Mouse (Mus musculus) brown adipose tissue, adult 24 weeks (tissue): ENCODE data around the gene Atg9b. TPM values are rescaled to one million over a fixed set of nuclear protein-coding genes. Genes with fewer than 3 reads are reported as not detected.
A peak's percentile ranks its signal among the peaks of the same experiment; 100 is the strongest.

Experiments
- H3K27ac ChIP-seq: fragments of 200-500 bp; replicated peaks from 2 replicates; pipeline ENCODE4 v1.5.1; 2012; ENCODE audit warnings: low read depth, mild to moderate bottlenecking, low read length
- H3K4me1 ChIP-seq: fragments of 200-500 bp; 2 replicates; pipeline ENCODE4 v1.6.1; 2012; ENCODE audit warnings: low read length, mixed read lengths; ENCODE audit not compliant: control insufficient read depth, insufficient read depth, insufficient read length
- H3K4me3 ChIP-seq: fragments of 200-500 bp; 2 replicates; pipeline ENCODE4 v1.5.1; 2012; ENCODE audit warnings: low read depth, mild to moderate bottlenecking, low read length, moderate library complexity; ENCODE audit not compliant: insufficient read depth
- polyA plus RNA-seq: library from polyadenylated mRNA; stranded (reverse); fragments of >200 nt; gene quantifications from 2 replicates; pipeline ENCODE4 v1.2.4, GENCODE M21; 2012; ENCODE audit not compliant: missing spikeins, insufficient read depth, insufficient read length

Atg9b gene
- 5.8 and 6.2 TPM in 2 replicates for polyA plus RNA-seq

GRCm38 (mm10) chr5:24391864-24392263, at the start of gene Atg9b:
TSS of gene Atg9b (minus strand) at chr5:24392143.
- H3K4me3 ChIP-seq, result no peak within 1 kb of the TSS
- no peak within 1 kb of the TSS for H3K27ac ChIP-seq
- peaks cover 5% of the 10 kb centered on the region for H3K4me1 ChIP-seq

DNA sequence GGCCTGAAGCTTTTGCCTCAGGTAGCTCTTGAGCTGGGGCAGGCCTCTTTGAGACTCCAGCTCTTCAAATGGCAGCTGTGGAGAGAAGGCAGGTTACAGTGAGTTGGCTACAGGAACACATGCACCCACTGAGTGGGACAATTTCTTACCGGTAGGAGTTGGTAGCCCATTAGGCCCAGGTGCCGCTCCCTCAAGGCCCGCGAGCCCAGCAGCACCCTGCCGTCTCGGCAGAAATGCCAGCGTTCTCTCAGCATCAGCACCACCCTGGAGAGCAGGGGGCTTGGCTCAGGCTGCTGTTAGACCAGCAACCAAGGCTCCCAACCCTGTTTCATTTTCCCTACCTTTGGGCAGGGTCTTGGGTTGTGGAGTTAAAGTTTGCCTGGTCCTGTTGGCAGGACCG, 49.2 kb upstream of the Atg9b start:
- peaks cover 17% of the 10 kb centered on the region; the same call in 1 of the 2 replicates for H3K4me1 ChIP-seq
- H3K4me3 ChIP-seq, result no peak overlapping the region
- no peak overlapping the region for H3K27ac ChIP-seq

- no peak overlapping the region for H3K4me3 ChIP-seq
- no peaks in the 10 kb centered on the region for H3K4me1 ChIP-seq
- H3K27ac ChIP-seq, result no peak overlapping the region
Observed at GRCm38 (mm10) chr5:24433993-24434392, 42.0 kb upstream of the Atg9b start.

DNA sequence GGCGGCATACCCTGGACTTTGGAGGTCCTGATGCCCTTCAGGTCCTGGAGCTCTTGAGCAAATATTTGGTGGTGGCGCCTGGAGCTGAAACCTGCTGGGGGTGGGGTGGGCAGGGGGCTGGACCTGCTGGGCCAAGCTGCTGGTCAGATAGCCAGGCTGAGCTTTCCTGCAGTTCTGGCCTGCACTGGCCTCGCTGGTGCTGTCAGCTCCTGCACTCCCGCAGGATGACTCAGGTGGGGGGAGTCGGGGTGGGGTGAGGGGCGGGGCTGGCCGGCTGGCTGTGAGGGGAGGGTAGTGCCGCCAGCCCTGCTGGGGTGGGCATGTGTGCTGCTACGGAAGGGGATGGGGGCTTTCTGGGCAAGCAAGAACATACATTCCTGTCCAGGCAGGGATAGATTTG, 36.7 kb upstream of the Atg9b start:
- Histone ChIP-seq H3K4me3 (no peak overlapping the region), H3K27ac (no peak overlapping the region), H3K4me1 (0 out of 2 replicates have a peak, but pooled peaks cover 6% of the 10 kb centered on the region)

DNA sequence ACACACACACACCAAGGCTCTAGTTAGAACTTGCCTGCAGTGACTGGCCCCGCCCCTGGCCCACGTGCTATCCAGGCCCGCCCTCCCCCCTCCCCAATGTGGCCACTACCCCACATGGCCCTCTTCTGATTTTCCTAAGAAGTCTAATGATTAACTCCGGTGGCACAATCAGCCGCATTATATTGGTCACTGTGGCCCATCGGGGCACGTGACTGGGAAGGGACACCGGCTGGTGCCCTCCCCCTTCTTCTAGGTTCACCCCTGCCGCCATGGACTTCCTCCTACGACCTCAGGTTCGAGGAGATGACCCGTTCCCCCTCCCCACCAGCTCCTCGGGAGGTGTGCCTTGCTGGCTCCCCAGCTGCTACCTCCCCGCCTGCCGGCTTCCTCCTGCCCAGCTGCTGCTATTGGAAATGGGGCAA, 36.0 kb upstream of the Atg9b start:
- Histone ChIP-seq H3K27ac (no peak overlapping the region), H3K4me3 (no peak overlapping the region), H3K4me1 (0 out of 2 replicates have a peak, but pooled peaks cover 6% of the 10 kb centered on the region)

- Histone ChIP-seq H3K4me3 (no peak overlapping the region), H3K27ac (no peak overlapping the region), H3K4me1 (0 out of 2 replicates have a peak, but pooled peaks cover 6% of the 10 kb centered on the region)
Observed at GRCm38 (mm10) chr5:24427285-24427633, 35.3 kb upstream of the Atg9b start.

DNA sequence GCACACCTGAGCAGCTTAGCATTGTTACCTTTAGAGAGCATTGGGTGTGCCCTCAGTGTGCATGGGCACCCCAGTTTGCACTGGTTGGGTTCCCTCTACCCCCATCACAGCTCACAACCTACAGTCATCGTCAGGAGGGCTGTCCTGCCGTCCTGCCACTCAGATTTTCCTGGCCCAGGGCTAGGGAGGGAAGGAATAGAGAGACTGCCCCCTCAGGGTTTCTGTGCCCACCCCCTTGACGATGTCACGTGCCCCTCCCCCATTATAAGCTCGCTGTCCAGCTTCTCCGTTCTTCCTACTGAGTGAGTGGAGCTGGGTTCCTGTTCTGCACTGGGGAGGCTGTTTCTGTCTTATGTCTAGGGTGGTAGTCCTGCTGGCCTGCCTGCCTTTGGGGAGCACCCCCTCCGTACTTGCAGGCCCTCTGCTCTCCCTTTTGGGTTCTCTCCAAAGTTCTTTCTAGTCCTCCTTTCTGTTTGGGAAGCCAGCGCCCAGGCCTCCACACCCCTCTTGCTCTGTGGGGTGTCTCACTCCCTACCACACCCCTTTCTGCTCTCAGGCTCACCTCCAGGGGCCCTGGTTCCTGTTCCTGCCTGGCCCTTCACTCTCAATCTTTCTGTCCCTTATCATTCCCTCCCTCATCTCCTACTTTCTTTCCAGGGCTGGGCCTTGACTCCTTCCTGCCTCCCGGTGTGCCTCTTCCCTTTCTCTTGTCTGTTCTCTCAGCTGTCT, 34.8 kb upstream of the Atg9b start:
- Histone ChIP-seq H3K4me3 (peak overlapping the region; percentile 89; the same call in 1 of the 2 replicates), H3K27ac (no peak overlapping the region)

DNA sequence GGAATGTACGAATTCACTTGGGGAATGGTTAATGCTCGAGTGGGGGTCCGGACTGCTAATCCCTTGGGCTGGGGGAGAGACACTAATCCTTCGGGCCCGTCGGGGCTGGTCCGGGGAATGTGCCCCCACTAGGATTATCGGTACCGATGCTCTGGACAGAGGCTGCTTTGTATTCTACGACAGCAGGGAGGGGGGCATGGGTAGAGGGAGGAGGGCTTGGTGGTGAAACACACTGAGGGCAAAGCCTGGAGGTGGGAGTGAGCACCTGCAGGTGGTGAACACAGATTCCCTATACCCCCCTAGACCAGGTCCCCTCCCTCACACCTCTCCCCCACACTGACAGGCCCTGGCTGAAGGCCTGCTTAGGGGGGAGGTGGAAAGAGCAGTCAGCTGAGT, 34.1 kb upstream of the Atg9b start:
- no peak overlapping the region for H3K27ac ChIP-seq
- 0 out of 2 replicates have a peak, but pooled peaks cover 6% of the 10 kb centered on the region for H3K4me1 ChIP-seq
- H3K4me3 ChIP-seq, result peak overlapping the region; percentile 89

More for the DNA sequence above, 34.8 kb upstream of the Atg9b start:
- 0 out of 2 replicates have a peak, but pooled peaks cover 6% of the 10 kb centered on the region for H3K4me1 ChIP-seq

DNA sequence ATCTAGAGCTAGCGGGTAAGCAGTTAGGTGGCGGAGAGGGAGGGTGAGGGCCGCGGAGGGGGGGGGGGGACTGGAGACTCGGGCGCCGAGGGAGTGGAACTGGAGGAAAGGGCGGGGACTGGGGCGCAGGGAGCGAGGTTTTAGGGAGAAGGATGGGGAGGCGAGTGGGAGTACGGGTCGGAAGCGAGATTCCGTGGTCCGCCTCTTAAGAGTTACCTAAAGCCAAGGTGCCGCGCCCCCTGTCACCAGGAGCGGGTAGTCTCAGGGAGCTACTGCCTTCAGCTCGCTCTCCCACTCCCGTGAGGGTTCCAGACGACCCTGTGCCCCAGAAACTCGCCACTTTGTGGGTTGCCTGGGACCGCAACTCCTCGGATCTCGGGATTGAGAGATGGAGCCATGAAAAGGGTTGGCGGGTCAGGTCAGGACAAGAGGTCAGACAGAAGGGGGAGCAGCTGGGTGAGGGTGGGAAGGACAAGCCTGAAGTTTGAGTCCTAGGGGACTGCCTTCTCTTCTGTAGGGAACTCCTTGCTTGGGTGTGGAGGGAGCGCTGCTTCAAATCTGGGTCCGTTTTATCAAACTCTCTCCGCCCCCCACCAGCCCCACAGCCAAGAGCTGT, 33.6 kb upstream of the Atg9b start:
- peak overlapping the region; percentile 56 for H3K27ac ChIP-seq
- H3K4me3 ChIP-seq, result peak overlapping the region; percentile 89
- H3K4me1 ChIP-seq, result 0 out of 2 replicates have a peak, but pooled peaks cover 6% of the 10 kb centered on the region

GRCm38 (mm10) chr5:24424861-24425411, 33.0 kb upstream of the Atg9b start:
- Histone ChIP-seq H3K27ac (peak overlapping the region; percentile 99), H3K4me1 (0 out of 2 replicates have a peak, but pooled peaks cover 6% of the 10 kb centered on the region), H3K4me3 (peak overlapping the region; percentile 89)

GRCm38 (mm10) chr5:24424004-24424781, 32.2 kb upstream of the Atg9b start:
- Histone ChIP-seq H3K27ac (peak overlapping the region; percentile 99), H3K4me1 (0 out of 2 replicates have a peak, but pooled peaks cover 6% of the 10 kb centered on the region), H3K4me3 (peak overlapping the region; percentile 89)

GRCm38 (mm10) chr5:24423129-24424003, 31.4 kb upstream of the Atg9b start, which contains the start of the genes Cdk5 and Slc4a2:
TSS of gene Cdk5 (minus strand) at chr5:24423530.
TSS of gene Slc4a2 (plus strand) at chr5:24423837.
- 0 out of 2 replicates have a peak, but pooled peaks cover 6% of the 10 kb centered on the region for H3K4me1 ChIP-seq
- peak within 1 kb of the TSS; percentile 89 for H3K4me3 ChIP-seq
- H3K27ac ChIP-seq, result peak within 1 kb of the TSS; percentile 99

- H3K4me3 ChIP-seq, result no peak overlapping the region
- no peaks in the 10 kb centered on the region; the same call in 1 of the 2 replicates for H3K4me1 ChIP-seq
- no peak overlapping the region for H3K27ac ChIP-seq
Observed at GRCm38 (mm10) chr5:24420381-24420780, 28.4 kb upstream of the Atg9b start.

DNA sequence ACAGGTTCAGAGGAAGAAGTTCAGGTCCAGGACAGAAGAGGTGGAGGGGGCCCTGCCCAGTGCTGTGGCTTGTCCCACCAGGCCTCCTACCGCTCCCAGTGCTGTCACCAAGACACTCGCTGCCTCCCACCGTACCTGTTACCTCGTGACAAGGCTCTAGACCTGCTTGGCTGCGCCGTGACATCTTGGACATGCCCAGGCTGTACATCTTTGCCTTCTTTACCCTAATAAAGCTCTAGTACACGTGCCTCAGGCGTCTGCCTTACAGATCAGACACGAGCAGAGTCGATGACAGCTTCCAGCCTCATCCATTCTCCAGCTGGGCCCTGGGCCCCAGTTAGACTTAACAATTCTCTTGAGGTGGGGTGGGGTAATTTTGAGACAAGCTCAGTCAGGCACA, 25.6 kb upstream of the Atg9b start:
- no peak overlapping the region for H3K27ac ChIP-seq
- H3K4me1 ChIP-seq, result peaks cover 2% of the 10 kb centered on the region; the same call in 1 of the 2 replicates

More for the DNA sequence above, 25.6 kb upstream of the Atg9b start:
- no peak overlapping the region for H3K4me3 ChIP-seq
